Mouse (Mus musculus) hindbrain, embryonic 14.5 days (tissue): ENCODE data around the gene Cox5a. TPM values are rescaled to one million over a fixed set of nuclear protein-coding genes. Genes with fewer than 3 reads are reported as not detected.
A peak's percentile ranks its signal among the peaks of the same experiment; 100 is the strongest.

Source experiments
- ATAC-seq: fragments of 200-750 bp; cut with Nextera tagmentation; 2 replicates; pipeline ENCODE4 v1.8.0; 2017; ENCODE audit warnings: moderate number of reproducible peaks, mild to moderate bottlenecking, moderate TSS enrichment, moderate library complexity; ENCODE audit not compliant: low FRiP score
- DNase-seq: peaks from one replicate; pipeline ENCODE4 v3.0.0-alpha.2; 2015; ENCODE audit warnings: low spot score
- H3K27ac ChIP-seq: fragments of 300-500 bp; sonication (generic); 2 replicates; pipeline ENCODE4 v1.5.1; 2014; ENCODE audit warnings: mild to moderate bottlenecking, moderate library complexity
- H3K27me3 ChIP-seq: fragments of 300-500 bp; sonication (generic); 2 replicates; pipeline ENCODE4 v1.6.1; 2014; ENCODE audit warnings: mild to moderate bottlenecking, low read length, mixed read lengths; ENCODE audit not compliant: control insufficient read depth, insufficient read depth
- H3K36me3 ChIP-seq: fragments of 300-500 bp; sonication (generic); replicated peaks from 2 replicates; pipeline ENCODE4 v1.6.1; 2014; ENCODE audit not compliant: control insufficient read depth, insufficient read depth
- H3K4me1 ChIP-seq: fragments of 300-500 bp; sonication (generic); replicated peaks from 2 replicates; pipeline ENCODE4 v1.6.1; 2014; ENCODE audit warnings: antibody characterized with exemption, low read length, mixed read lengths; ENCODE audit not compliant: control insufficient read depth, insufficient read depth
- H3K4me2 ChIP-seq: fragments of 300-500 bp; sonication (generic); replicated peaks from 2 replicates; pipeline ENCODE4 v1.6.1; 2014; ENCODE audit warnings: mild to moderate bottlenecking, moderate library complexity
- H3K4me3 ChIP-seq: fragments of 300-500 bp; sonication (generic); replicated peaks from 2 replicates; pipeline ENCODE4 v1.5.1; 2014; ENCODE audit warnings: mild to moderate bottlenecking, low read length
- H3K9ac ChIP-seq: fragments of 300-500 bp; sonication (generic); 2 replicates; pipeline ENCODE4 v1.6.1; 2014
- H3K9me3 ChIP-seq: fragments of 300-500 bp; sonication (generic); 2 replicates; pipeline ENCODE4 v1.6.1; 2016; ENCODE audit warnings: low read length; ENCODE audit not compliant: control insufficient read depth
- WGBS: fragments of 180-500 bp; shearing (Covaris S2); extraction: QIAGEN DNeasy Blood & Tissue Kit; methylation state at CpG from one replicate; pipeline ENCODE4 v1.1.7; 2014; 5-methylcytosine and 5-hydroxymethylcytosine counted together
- polyA plus RNA-seq: library from polyadenylated mRNA; unstranded; fragments of >200 nt; fragmentation: Nextera tagmentation; extraction: Ambion mirVana; gene quantifications from 2 replicates; pipeline ENCODE4 v1.2.1, GENCODE M21; 2014

Gene Cox5a
- polyA plus RNA-seq, 1 experiment from 2014 or later = 1,017 TPM

GRCm38 (mm10) chr9:57522114-57522860 lies 1.2 kb downstream of the Cox5a start:
- ATAC-seq = no peak
- no peak overlapping the region; the same call in 1 of the 2 replicates for H3K27ac ChIP-seq

GRCm38 (mm10) chr9:57522861-57523246 lies 1.8 kb downstream of the Cox5a start:
- Histone ChIP-seq H3K9ac (peak overlapping the region; percentile 96), H3K4me3 (peak overlapping the region; percentile 93), H3K27ac (no peak overlapping the region), H3K4me2 (peak overlapping the region; percentile 57), H3K27me3 (no peaks in the 10 kb centered on the region), H3K4me1 (peaks cover 24% of the 10 kb centered on the region), H3K9me3 (no peaks in the 10 kb centered on the region), H3K36me3 (no peaks in the 10 kb centered on the region)
- DNase-seq (no peak), ATAC-seq (no peak)
- 82% methylated on average over 4 of the region's 4 CpGs for WGBS

More at GRCm38 (mm10) chr9:57522114-57522860, 1.2 kb downstream of the Cox5a start:
- H3K36me3 ChIP-seq = no peaks in the 10 kb centered on the region
- peaks cover 24% of the 10 kb centered on the region for H3K4me1 ChIP-seq
- H3K4me2 ChIP-seq = peak overlapping the region; percentile 57
- H3K4me3 ChIP-seq = peak overlapping the region; percentile 93
- WGBS = 42% methylated on average over 7 of the region's 7 CpGs
- no peaks in the 10 kb centered on the region for H3K27me3 ChIP-seq
- peak overlapping the region; percentile 96 for H3K9ac ChIP-seq
- DNase-seq = no peak
- H3K9me3 ChIP-seq = no peaks in the 10 kb centered on the region

GRCm38 (mm10) chr9:57523754-57524153 lies 2.7 kb downstream of the Cox5a start:
- H3K27me3 ChIP-seq = no peaks in the 10 kb centered on the region
- H3K4me3 ChIP-seq = no peak overlapping the region
- peak overlapping the region; percentile 57 for H3K4me2 ChIP-seq
- no peaks in the 10 kb centered on the region for H3K9me3 ChIP-seq
- H3K4me1 ChIP-seq = peaks cover 24% of the 10 kb centered on the region
- whole genome bisulfite sequencing = 77% methylated on average over 1 of the region's 1 CpGs
- no peak for ATAC-seq
- H3K36me3 ChIP-seq = no peaks in the 10 kb centered on the region
- H3K9ac ChIP-seq = no peak overlapping the region
- peak; percentile 80 for DNase-seq
- H3K27ac ChIP-seq = no peak overlapping the region

- H3K27me3 ChIP-seq = no peaks in the 10 kb centered on the region
- ATAC-seq (no peak), DNase-seq (no peak)
- H3K27ac ChIP-seq = no peak overlapping the region
- 0 out of 2 replicates have a peak, but pooled peaks cover 4% of the 10 kb centered on the region for H3K36me3 ChIP-seq
- H3K4me3 ChIP-seq = no peak overlapping the region
- H3K9ac ChIP-seq = no peak overlapping the region
- H3K4me1 ChIP-seq = peaks cover 24% of the 10 kb centered on the region
- no peak overlapping the region for H3K4me2 ChIP-seq
- H3K9me3 ChIP-seq = no peaks in the 10 kb centered on the region
These were observed 3.4 kb downstream of the Cox5a start for GRCm38 (mm10) chr9:57524439-57524838.

GRCm38 (mm10) chr9:57525516-57525915 lies 4.4 kb downstream of the Cox5a start:
- Histone ChIP-seq H3K27me3 (no peaks in the 10 kb centered on the region), H3K36me3 (peaks cover 15% of the 10 kb centered on the region), H3K27ac (no peak overlapping the region), H3K9ac (no peak overlapping the region), H3K4me1 (peaks cover 24% of the 10 kb centered on the region), H3K4me2 (no peak overlapping the region), H3K9me3 (no peaks in the 10 kb centered on the region), H3K4me3 (no peak overlapping the region)
- WGBS = 88% methylated on average over 2 of the region's 2 CpGs
- DNase-seq (no peak), ATAC-seq (no peak)

GRCm38 (mm10) chr9:57526435-57526834 lies 5.4 kb downstream of the Cox5a start:
- Histone ChIP-seq H3K4me3 (no peak overlapping the region), H3K9ac (no peak overlapping the region), H3K4me2 (no peak overlapping the region), H3K27me3 (no peaks in the 10 kb centered on the region), H3K27ac (no peak overlapping the region), H3K9me3 (no peaks in the 10 kb centered on the region), H3K4me1 (peaks cover 24% of the 10 kb centered on the region), H3K36me3 (peaks cover 23% of the 10 kb centered on the region)
- DNase-seq = no peak
- ATAC-seq = no peak

- WGBS = 87% methylated on average over 1 of the region's 1 CpGs
- H3K4me2 ChIP-seq = no peak overlapping the region
These were observed 10.9 kb downstream of the Cox5a start for GRCm38 (mm10) chr9:57531946-57532345.

GRCm38 (mm10) chr9:57536362-57536761 lies 15.3 kb downstream of the Cox5a start:
- peaks cover 20% of the 10 kb centered on the region for H3K4me1 ChIP-seq
- DNase-seq (no peak), ATAC-seq (no peak)
- H3K4me2 ChIP-seq = peak overlapping the region; percentile 65
- no peaks in the 10 kb centered on the region for H3K9me3 ChIP-seq
- peak overlapping the region; percentile 81; the same call in 1 of the 2 replicates for H3K9ac ChIP-seq
- no peak overlapping the region for H3K27ac ChIP-seq
- H3K36me3 ChIP-seq = peaks cover 63% of the 10 kb centered on the region
- 89% methylated on average over 5 of the region's 5 CpGs for WGBS
- no peaks in the 10 kb centered on the region for H3K27me3 ChIP-seq
- no peak overlapping the region for H3K4me3 ChIP-seq

More at GRCm38 (mm10) chr9:57531946-57532345, 10.9 kb downstream of the Cox5a start:
- Histone ChIP-seq H3K4me3 (no peak overlapping the region), H3K36me3 (peaks cover 60% of the 10 kb centered on the region), H3K27me3 (no peaks in the 10 kb centered on the region), H3K27ac (no peak overlapping the region), H3K4me1 (peaks cover 5% of the 10 kb centered on the region; the same call in 1 of the 2 replicates), H3K9me3 (no peaks in the 10 kb centered on the region), H3K9ac (no peak overlapping the region)
- ATAC-seq (no peak), DNase-seq (no peak)

- Histone ChIP-seq H3K4me1 (peaks cover 20% of the 10 kb centered on the region), H3K4me2 (peak within 1 kb of the TSS; percentile 65), H3K36me3 (peaks cover 58% of the 10 kb centered on the region), H3K27ac (peak within 1 kb of the TSS; percentile 84), H3K9ac (peak within 1 kb of the TSS; percentile 81), H3K4me3 (peak within 1 kb of the TSS; percentile 81), H3K9me3 (no peaks in the 10 kb centered on the region), H3K27me3 (no peaks in the 10 kb centered on the region)
- DNase-seq (peak; percentile 86), ATAC-seq (peak; percentile 87)
- 2% methylated on average over 45 of the region's 45 CpGs for WGBS
These were observed 16.1 kb downstream of the Cox5a start, which contains the start of gene Fam219b for GRCm38 (mm10) chr9:57537044-57537727. Fam219b (plus strand) TSS chr9:57537528.
